In genomic region chr9:64774411-64774811, GRCm38 (mm10) we compare ENCODE assay signal across 8 mouse cellular contexts. TPM values are rescaled to one million over a fixed set of nuclear protein-coding genes. Genes with fewer than 3 reads are reported as not detected.
DNase-seq lines count a peak whose midpoint lies in the region; ATAC-seq and TF ChIP-seq lines count a peak whose summit lies in the region.

No protein-coding gene starts in this region.

- H3K9ac ChIP-seq in liver, postnatal 0 days (replicated peaks) = peak overlapping the region; percentile 50

- H3K4me2 ChIP-seq in liver, postnatal 0 days (ENCODE audit: low read depth, low read length) = peak overlapping the region; percentile 31; the same call in 1 of the 2 replicates

- WGBS in heart, embryonic 10.5 days = 27% methylated on average over 5 of the region's 5 CpGs
- WGBS in liver, postnatal 0 days (ENCODE audit: insufficient replicate concordance) = 51% methylated on average over 5 of the region's 5 CpGs

- no peaks in the 10 kb centered on the region for H3K27me3 ChIP-seq in heart, embryonic 10.5 days (ENCODE audit: insufficient read depth, poor library complexity, severe bottlenecking)
- H3K27me3 ChIP-seq in liver, postnatal 0 days (ENCODE audit: insufficient read depth, low read length) = no peaks in the 10 kb centered on the region

- no peak for TF ChIP-seq CTCF in liver, postnatal 0 days (IDR thresholded peaks at IDR 0.05; ENCODE audit: low read depth)

- ATAC-seq in liver, postnatal 0 days = peak; percentile 87

- DNase-seq in adrenal gland, postnatal 25 days = peak; percentile 15
- DNase-seq in cerebellum, adult 8-10 months = peak; percentile 37
- peak; percentile 79 for DNase-seq in heart, embryonic 10.5 days (ENCODE audit: low spot score)
- peak; percentile 29 for DNase-seq in kidney, adult 9 months
- peak; percentile 62 for DNase-seq in liver, postnatal 0 days
- DNase-seq in retina, embryonic 14.5 days (ENCODE audit: low spot score) = peak; percentile 92
- no peak for DNase-seq in thymus, postnatal 25 days
- DNase-seq in spleen, adult 18-20 months = no peak

- H3K4me1 ChIP-seq in heart, embryonic 10.5 days = peaks cover 40% of the 10 kb centered on the region
- H3K4me1 ChIP-seq in liver, postnatal 0 days (ENCODE audit: insufficient read depth) = peaks cover 26% of the 10 kb centered on the region

- no peak overlapping the region for H3K4me3 ChIP-seq in heart, embryonic 10.5 days
- H3K4me3 ChIP-seq in liver, postnatal 0 days (ENCODE audit: low read depth, low read length) = no peak overlapping the region

- no peaks in the 10 kb centered on the region for H3K9me3 ChIP-seq in heart, embryonic 10.5 days
- no peaks in the 10 kb centered on the region for H3K9me3 ChIP-seq in liver, postnatal 0 days (ENCODE audit: low read length)

- no peaks in the 10 kb centered on the region for H3K36me3 ChIP-seq in heart, embryonic 10.5 days
- no peaks in the 10 kb centered on the region for H3K36me3 ChIP-seq in liver, postnatal 0 days (replicated peaks; ENCODE audit: insufficient read depth, low read length)

- TF ChIP-seq EP300 in liver, postnatal 0 days (IDR thresholded peaks at IDR 0.05; ENCODE audit: low read depth) = peak; percentile 27; the same call in 1 of the 2 replicates

- H3K27ac ChIP-seq in heart, embryonic 10.5 days = peak overlapping the region; percentile 77
- peak overlapping the region; percentile 96 for H3K27ac ChIP-seq in liver, postnatal 0 days (ENCODE audit: low read depth)

RNA-seq across cellular contexts. Expression of gene Dennd4a, which starts 36.7 kb away (rescaled TPM):
- total RNA-seq in adrenal gland, postnatal 25 days (2021) = 21.5 and 26.7 TPM in 2 replicates
- 7.3 and 7.8 TPM in 2 replicates for polyA plus RNA-seq in heart, embryonic 10.5 days (2016; fragmentation: Nextera tagmentation; extraction: Ambion mirVana)
- 13.7 TPM in 2 replicates for polyA plus RNA-seq in liver, postnatal 0 days (2015; fragmentation: Nextera tagmentation; extraction: Ambion mirVana)

RNA-seq across cellular contexts. Expression of gene Rab11a, which starts 36.9 kb away (rescaled TPM):
- 217 and 270 TPM in 2 replicates for total RNA-seq in adrenal gland, postnatal 25 days (2021)
- polyA plus RNA-seq in heart, embryonic 10.5 days (2016; fragmentation: Nextera tagmentation; extraction: Ambion mirVana) = 318 and 342 TPM in 2 replicates
- 331 and 349 TPM in 2 replicates for polyA plus RNA-seq in liver, postnatal 0 days (2015; fragmentation: Nextera tagmentation; extraction: Ambion mirVana)

Comparison
In these comparisons a context has a peak if more than half of its experiments do, and no peak if none do; other contexts are left out.
1. DNase-seq: peak in adrenal gland, postnatal 25 days (single experiment), cerebellum, adult 8-10 months (single experiment), heart, embryonic 10.5 days (single experiment), kidney, adult 9 months (single experiment), liver, postnatal 0 days (single experiment) and retina, embryonic 14.5 days (single experiment); none in thymus, postnatal 25 days (single experiment) and spleen, adult 18-20 months (0 of 2).